Mouse (Mus musculus) liver, embryonic 12.5 days (tissue): ENCODE results near the gene Susd1. TPM values are rescaled to one million over a fixed set of nuclear protein-coding genes. Genes with fewer than 3 reads are reported as not detected.

ENCODE experiments used
- ATAC-seq: fragments of 200-750 bp; cut with Nextera tagmentation; 2 replicates; pipeline ENCODE4 v1.8.0; 2017; ENCODE audit warnings: moderate number of reproducible peaks, mild to moderate bottlenecking, moderate library complexity
- H3K27ac ChIP-seq: fragments of 300-500 bp; sonication (generic); 2 replicates; pipeline ENCODE4 v1.5.1; 2016; ENCODE audit warnings: mild to moderate bottlenecking
- H3K27me3 ChIP-seq: fragments of 300-500 bp; sonication (generic); replicated peaks from 2 replicates; pipeline ENCODE4 v1.6.1; 2016; ENCODE audit warnings: mild to moderate bottlenecking, moderate library complexity
- H3K36me3 ChIP-seq: fragments of 300-500 bp; sonication (generic); 2 replicates; pipeline ENCODE4 v1.6.1; 2016; ENCODE audit warnings: mild to moderate bottlenecking, moderate library complexity
- H3K4me1 ChIP-seq: fragments of 300-500 bp; sonication (generic); 2 replicates; pipeline ENCODE4 v1.6.1; 2016
- H3K4me2 ChIP-seq: fragments of 300-500 bp; sonication (generic); 2 replicates; pipeline ENCODE4 v1.6.1; 2016; ENCODE audit warnings: mild to moderate bottlenecking, moderate library complexity
- H3K4me3 ChIP-seq: fragments of 300-500 bp; sonication (generic); 2 replicates; pipeline ENCODE4 v1.5.1; 2016; ENCODE audit warnings: mild to moderate bottlenecking, moderate library complexity
- H3K9ac ChIP-seq: fragments of 300-500 bp; sonication (generic); 2 replicates; pipeline ENCODE4 v1.6.1; 2016; ENCODE audit warnings: mild to moderate bottlenecking, moderate library complexity
- H3K9me3 ChIP-seq: fragments of 300-500 bp; sonication (generic); replicated peaks from 2 replicates; pipeline ENCODE4 v1.6.1; 2016; ENCODE audit warnings: mild to moderate bottlenecking, moderate library complexity
- WGBS: fragments of 180-500 bp; shearing (Covaris S2); methylation state at CpG from one replicate; pipeline ENCODE4 v1.1.7; 2016; ENCODE audit not compliant: insufficient replicate concordance; 5-methylcytosine and 5-hydroxymethylcytosine counted together
- polyA plus RNA-seq: library from polyadenylated mRNA; unstranded; fragments of >200 nt; fragmentation: Nextera tagmentation; extraction: Ambion mirVana; gene quantifications from 2 replicates; pipeline ENCODE4 v1.2.1, GENCODE M21; 2016

Gene Susd1
- polyA plus RNA-seq, 1 experiment from 2014 or later: 16.1 TPM

- ATAC-seq: no peak
- Histone ChIP-seq H3K9ac (no peak overlapping the region), H3K4me2 (no peak overlapping the region), H3K4me3 (no peak overlapping the region), H3K4me1 (peaks cover 46% of the 10 kb centered on the region), H3K27ac (0 out of 2 replicates have a peak overlapping the region, but pooled peaks have one; percentile 3), H3K9me3 (peaks cover 9% of the 10 kb centered on the region; the same call in 1 of the 2 replicates), H3K36me3 (peaks cover 10% of the 10 kb centered on the region), H3K27me3 (no peaks in the 10 kb centered on the region)
- 32% methylated on average over 5 of the region's 5 CpGs for WGBS
Measured at GRCm38 (mm10) chr4:59265182-59265581, 173.3 kb downstream of the Susd1 start.

Other genes with a start within 250 kb of the Susd1 start
- 14.2 and 14.4 TPM in 2 replicates for gene Ugcg, start 249.4 kb downstream of the Susd1 start, polyA plus RNA-seq
- 60.2 and 62.6 TPM in 2 replicates for gene Ptbp3, start 110.7 kb upstream of the Susd1 start, polyA plus RNA-seq
- 18.8 TPM in 2 replicates for gene Hsdl2, start 142.9 kb upstream of the Susd1 start, polyA plus RNA-seq
- 12.8 and 14.8 TPM in 2 replicates for gene E130308A19Rik, start 187.6 kb upstream of the Susd1 start, polyA plus RNA-seq